Mouse (Mus musculus) liver, postnatal 0 days (tissue): Measurements from ENCODE around the gene Col25a1.

Experiments
- CTCF ChIP-seq: sonication (generic); IDR thresholded peaks from 2 replicates; pipeline ENCODE4 v1.5.1; 2016; ENCODE audit warnings: antibody characterized with exemption, low read depth
- EP300 ChIP-seq: IDR thresholded peaks from 2 replicates; pipeline ENCODE4 v1.6.1; 2016; ENCODE audit warnings: antibody characterized with exemption, low read depth, mild to moderate bottlenecking

- TF ChIP-seq CTCF (no peak), EP300 (no peak)
Measured at GRCm38 (mm10) chr3:130396636-130397035, 265.3 kb downstream of the Col25a1 start.
